Mouse (Mus musculus): ENCODE results near the gene Spef1. TPM values are rescaled to one million over a fixed set of nuclear protein-coding genes. Genes with fewer than 3 reads are reported as not detected.

Spef1 gene
- polyA plus RNA-seq, 1 experiment from 2014 or later = 1.9 TPM

GRCm38 (mm10) chr2:131168914-131169313 lies 18.2 kb downstream of the Spef1 start:
- H3K9ac ChIP-seq = no peak overlapping the region

GRCm38 (mm10) chr2:131167984-131168383 lies 19.1 kb downstream of the Spef1 start:
- WGBS = 72% methylated on average over 6 of the region's 6 CpGs
- Histone ChIP-seq H3K4me2 (no peak overlapping the region), H3K4me1 (replicated peaks) (peaks cover 9% of the 10 kb centered on the region; the same call in 1 of the 2 replicates), H3K4me3 (no peak overlapping the region), H3K36me3 (no peaks in the 10 kb centered on the region), H3K9me3 (replicated peaks) (no peaks in the 10 kb centered on the region), H3K9ac (no peak overlapping the region), H3K27me3 (peaks cover 32% of the 10 kb centered on the region), H3K27ac (no peak overlapping the region)
- ATAC-seq (replicated peaks; ENCODE audit: insufficient number of reproducible peaks, insufficient read depth, low FRiP score, low read depth) = no peak

More at GRCm38 (mm10) chr2:131168914-131169313, 18.2 kb downstream of the Spef1 start:
- Histone ChIP-seq H3K27me3 (peaks cover 41% of the 10 kb centered on the region), H3K4me1 (replicated peaks) (peaks cover 9% of the 10 kb centered on the region; the same call in 1 of the 2 replicates), H3K4me2 (no peak overlapping the region), H3K27ac (no peak overlapping the region), H3K9me3 (replicated peaks) (no peaks in the 10 kb centered on the region), H3K4me3 (no peak overlapping the region), H3K36me3 (no peaks in the 10 kb centered on the region)
- no peak for ATAC-seq (replicated peaks; ENCODE audit: insufficient number of reproducible peaks, insufficient read depth, low FRiP score, low read depth)
- 55% methylated on average over 1 of the region's 1 CpGs for WGBS

GRCm38 (mm10) chr2:131166172-131166571 lies 20.9 kb downstream of the Spef1 start:
- no peak for ATAC-seq (replicated peaks; ENCODE audit: insufficient number of reproducible peaks, insufficient read depth, low FRiP score, low read depth)
- Histone ChIP-seq H3K9ac (no peak overlapping the region), H3K4me2 (no peak overlapping the region), H3K27me3 (peaks cover 14% of the 10 kb centered on the region), H3K9me3 (replicated peaks) (no peaks in the 10 kb centered on the region), H3K4me3 (no peak overlapping the region), H3K36me3 (no peaks in the 10 kb centered on the region), H3K27ac (no peak overlapping the region), H3K4me1 (replicated peaks) (0 out of 2 replicates have a peak, but pooled peaks cover 3% of the 10 kb centered on the region)
- WGBS = 92% methylated on average over 2 of the region's 2 CpGs

GRCm38 (mm10) chr2:131163924-131164323 lies 23.2 kb downstream of the Spef1 start:
- Histone ChIP-seq H3K27me3 (no peaks in the 10 kb centered on the region), H3K4me2 (no peak overlapping the region), H3K27ac (no peak overlapping the region), H3K4me3 (no peak overlapping the region), H3K9ac (no peak overlapping the region), H3K9me3 (replicated peaks) (no peaks in the 10 kb centered on the region), H3K36me3 (no peaks in the 10 kb centered on the region), H3K4me1 (replicated peaks) (peaks cover 7% of the 10 kb centered on the region)
- whole genome bisulfite sequencing = 70% methylated on average over 7 of the region's 7 CpGs
- ATAC-seq (replicated peaks; ENCODE audit: insufficient number of reproducible peaks, insufficient read depth, low FRiP score, low read depth) = no peak

- peak overlapping the region; percentile 87 for H3K4me3 ChIP-seq
- peak overlapping the region; percentile 91 for H3K27ac ChIP-seq
- peaks cover 31% of the 10 kb centered on the region for H3K4me1 ChIP-seq (replicated peaks)
- no peak for ATAC-seq (replicated peaks; ENCODE audit: insufficient number of reproducible peaks, insufficient read depth, low FRiP score, low read depth)
- no peaks in the 10 kb centered on the region for H3K9me3 ChIP-seq (replicated peaks)
- H3K36me3 ChIP-seq = no peaks in the 10 kb centered on the region
- H3K9ac ChIP-seq = peak overlapping the region; percentile 62
- WGBS = under 1% methylated on average over 17 of the region's 17 CpGs
- peak overlapping the region; percentile 86 for H3K4me2 ChIP-seq
- H3K27me3 ChIP-seq = no peaks in the 10 kb centered on the region
These were observed 26.4 kb downstream of the Spef1 start for GRCm38 (mm10) chr2:131160671-131161111.

GRCm38 (mm10) chr2:131159938-131160581 lies 27.0 kb downstream of the Spef1 start, which contains the start of gene 1700037H04Rik:
TSS of gene 1700037H04Rik (minus strand) at chr2:131160081.
- WGBS = 0% methylated on average over 54 of the region's 54 CpGs
- no peaks in the 10 kb centered on the region; the same call in 1 of the 2 replicates for H3K36me3 ChIP-seq
- peak within 1 kb of the TSS; percentile 81 for H3K9ac ChIP-seq
- H3K4me1 ChIP-seq (replicated peaks) = peaks cover 31% of the 10 kb centered on the region
- H3K4me3 ChIP-seq = peak within 1 kb of the TSS; percentile 87
- peak within 1 kb of the TSS; percentile 86 for H3K4me2 ChIP-seq
- peak; percentile 98 for ATAC-seq (replicated peaks; ENCODE audit: insufficient number of reproducible peaks, insufficient read depth, low FRiP score, low read depth)
- no peaks in the 10 kb centered on the region for H3K27me3 ChIP-seq
- peak within 1 kb of the TSS; percentile 91 for H3K27ac ChIP-seq
- no peaks in the 10 kb centered on the region for H3K9me3 ChIP-seq (replicated peaks)

- whole genome bisulfite sequencing = 0% methylated on average over 18 of the region's 18 CpGs
- H3K4me3 ChIP-seq = peak overlapping the region; percentile 87
- H3K9me3 ChIP-seq (replicated peaks) = no peaks in the 10 kb centered on the region
- peak overlapping the region; percentile 82 for H3K27ac ChIP-seq
- H3K4me2 ChIP-seq = peak overlapping the region; percentile 86
- H3K4me1 ChIP-seq (replicated peaks) = peaks cover 31% of the 10 kb centered on the region
- ATAC-seq (replicated peaks; ENCODE audit: insufficient number of reproducible peaks, insufficient read depth, low FRiP score, low read depth) = peak; percentile 44
- H3K36me3 ChIP-seq = peaks cover 3% of the 10 kb centered on the region; the same call in 1 of the 2 replicates
- no peaks in the 10 kb centered on the region for H3K27me3 ChIP-seq
- peak overlapping the region; percentile 81 for H3K9ac ChIP-seq
These were observed 27.6 kb downstream of the Spef1 start for GRCm38 (mm10) chr2:131159491-131159910.

- Histone ChIP-seq H3K4me1 (replicated peaks) (peaks cover 31% of the 10 kb centered on the region), H3K4me3 (no peak overlapping the region)
These were observed 30.1 kb downstream of the Spef1 start for GRCm38 (mm10) chr2:131156987-131157386.

GRCm38 (mm10) chr2:131154036-131154435 lies 33.0 kb downstream of the Spef1 start:
- H3K9me3 ChIP-seq (replicated peaks) = no peaks in the 10 kb centered on the region
- no peaks in the 10 kb centered on the region for H3K27me3 ChIP-seq
- no peak overlapping the region for H3K4me2 ChIP-seq
- H3K9ac ChIP-seq = no peak overlapping the region
- 88% methylated on average over 4 of the region's 4 CpGs for WGBS
- ATAC-seq (replicated peaks; ENCODE audit: insufficient number of reproducible peaks, insufficient read depth, low FRiP score, low read depth) = no peak
- H3K27ac ChIP-seq = no peak overlapping the region
- peaks cover 19% of the 10 kb centered on the region for H3K36me3 ChIP-seq
- peaks cover 25% of the 10 kb centered on the region for H3K4me1 ChIP-seq (replicated peaks)
- H3K4me3 ChIP-seq = no peak overlapping the region

More at GRCm38 (mm10) chr2:131156987-131157386, 30.1 kb downstream of the Spef1 start:
- WGBS = 89% methylated on average over 7 of the region's 7 CpGs
- Histone ChIP-seq H3K9ac (no peak overlapping the region), H3K36me3 (peaks cover 8% of the 10 kb centered on the region; the same call in 1 of the 2 replicates), H3K4me2 (no peak overlapping the region), H3K9me3 (replicated peaks) (no peaks in the 10 kb centered on the region), H3K27ac (no peak overlapping the region), H3K27me3 (no peaks in the 10 kb centered on the region)
- ATAC-seq (replicated peaks; ENCODE audit: insufficient number of reproducible peaks, insufficient read depth, low FRiP score, low read depth) = no peak

- WGBS = 82% methylated on average over 7 of the region's 7 CpGs
- no peak overlapping the region for H3K9ac ChIP-seq
- H3K4me3 ChIP-seq = no peak overlapping the region
- no peaks in the 10 kb centered on the region for H3K27me3 ChIP-seq
- no peak overlapping the region for H3K27ac ChIP-seq
- H3K36me3 ChIP-seq = peaks cover 32% of the 10 kb centered on the region
- peaks cover 14% of the 10 kb centered on the region for H3K4me1 ChIP-seq (replicated peaks)
- no peaks in the 10 kb centered on the region for H3K9me3 ChIP-seq (replicated peaks)
- no peak overlapping the region for H3K4me2 ChIP-seq
- no peak for ATAC-seq (replicated peaks; ENCODE audit: insufficient number of reproducible peaks, insufficient read depth, low FRiP score, low read depth)
These were observed 34.8 kb downstream of the Spef1 start for GRCm38 (mm10) chr2:131152166-131152730.

GRCm38 (mm10) chr2:131149254-131149578 lies 37.9 kb downstream of the Spef1 start:
- H3K27me3 ChIP-seq = no peaks in the 10 kb centered on the region
- WGBS = 94% methylated on average over 3 of the region's 3 CpGs
- no peak overlapping the region for H3K4me2 ChIP-seq
- H3K4me3 ChIP-seq = no peak overlapping the region
- ATAC-seq (replicated peaks; ENCODE audit: insufficient number of reproducible peaks, insufficient read depth, low FRiP score, low read depth) = no peak
- no peaks in the 10 kb centered on the region for H3K9me3 ChIP-seq (replicated peaks)
- H3K27ac ChIP-seq = no peak overlapping the region
- no peaks in the 10 kb centered on the region for H3K4me1 ChIP-seq (replicated peaks)
- H3K36me3 ChIP-seq = peaks cover 52% of the 10 kb centered on the region
- H3K9ac ChIP-seq = no peak overlapping the region
